Mouse (Mus musculus) CH12.LX (cell line): ENCODE data around the gene Znfx1.

ENCODE experiments used
- CTCF ChIP-seq, 2 experiments: IDR thresholded peaks in 1 of 2; conservative IDR thresholded peaks in 1 of 2; 2 replicates each; pipeline ENCODE4 v1.5.1; 2011 to 2012; ENCODE audit warnings: low read depth in 2 of 2, low read length in 2 of 2, improper control_type of control experiment in 1 of 2, inconsistent platforms in 1 of 2, mild to moderate bottlenecking in 1 of 2, moderate library complexity in 1 of 2
- MAFK ChIP-seq: IDR thresholded peaks from 2 replicates; pipeline ENCODE4 v1.6.1; 2011; ENCODE audit warnings: low read length, improper control_type of control experiment; ENCODE audit not compliant: insufficient replicate concordance
- MEF2A ChIP-seq: IDR thresholded peaks from 2 replicates; pipeline ENCODE4 v1.6.1; 2014; ENCODE audit warnings: low read depth, mild to moderate bottlenecking, inconsistent platforms, low read length, improper control_type of control experiment, borderline replicate concordance
- POLR2A ChIP-seq: IDR thresholded peaks from 2 replicates; pipeline ENCODE4 v1.6.1; 2011; ENCODE audit warnings: low read depth, mild to moderate bottlenecking, improper control_type of control experiment, low read length
- SMC3 ChIP-seq: IDR thresholded peaks from 2 replicates; pipeline ENCODE4 v1.6.1; 2011; ENCODE audit warnings: low read depth, low read length, improper control_type of control experiment
- USF1 ChIP-seq: IDR thresholded peaks from 2 replicates; pipeline ENCODE4 v1.6.1; 2014; ENCODE audit warnings: low read depth, mild to moderate bottlenecking, inconsistent platforms, low read length, improper control_type of control experiment
- ZNF384 ChIP-seq: IDR thresholded peaks from 2 replicates; pipeline ENCODE4 v1.6.1; 2012; ENCODE audit warnings: low read depth, low read length, improper control_type of control experiment, inconsistent platforms

GRCm38 (mm10) chr2:167009483-167009882, 53.3 kb downstream of the Znfx1 start:
- no peak for TF ChIP-seq CTCF (conservative IDR thresholded peaks at IDR 0.05 in 1 of 2, IDR thresholded peaks at IDR 0.05 in 1 of 2; ENCODE audit: low read depth in 2 of 2, low read length in 2 of 2)
- TF ChIP-seq MAFK = no peak
- no peak for TF ChIP-seq USF1
- no peak for TF ChIP-seq SMC3
- TF ChIP-seq POLR2A = no peak
- TF ChIP-seq ZNF384 = no peak
- TF ChIP-seq MEF2A = no peak
